Mouse (Mus musculus): ENCODE results near the gene Fam208b. TPM values are rescaled to one million over a fixed set of nuclear protein-coding genes. Genes with fewer than 3 reads are reported as not detected.

The Fam208b gene
- polyA plus RNA-seq, 1 experiment, result 3.7 TPM

DNA sequence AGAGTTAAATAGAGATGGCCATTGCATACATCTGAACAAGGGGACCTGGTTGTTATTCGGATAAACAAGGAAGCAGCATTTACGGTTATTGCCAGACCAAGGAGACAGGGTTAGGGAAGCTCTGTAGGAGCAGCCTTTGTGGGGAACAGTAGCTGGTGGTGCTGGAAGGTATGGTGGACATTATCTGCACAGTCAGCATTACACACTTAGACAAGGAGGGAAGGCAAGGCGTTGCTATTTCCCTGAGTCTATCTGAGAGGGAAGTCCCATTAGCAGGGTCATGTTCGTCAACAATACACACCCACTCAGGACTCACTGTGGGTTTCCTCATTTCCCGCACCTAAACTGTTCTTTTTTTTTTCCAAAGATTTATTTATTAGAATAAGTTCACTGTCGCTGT, 63.1 kb downstream of the Fam208b start:
- Histone ChIP-seq H3K4me3 (ENCODE audit: insufficient read depth, poor library complexity, severe bottlenecking) (no peak overlapping the region), H3K36me3 (ENCODE audit: control insufficient read depth, insufficient read depth) (peaks cover 65% of the 10 kb centered on the region), H3K79me2 (ENCODE audit: control insufficient read depth, insufficient read depth) (peaks cover 97% of the 10 kb centered on the region), H3K27me3 (ENCODE audit: control insufficient read depth, insufficient read depth, insufficient read length) (no peaks in the 10 kb centered on the region), H3K79me3 (ENCODE audit: low read depth) (peaks cover 74% of the 10 kb centered on the region), H3ac (ENCODE audit: control insufficient read depth, insufficient read length, low read depth) (no peak overlapping the region)
- TF ChIP-seq CTCF (IDR thresholded peaks at IDR 0.05; ENCODE audit: control insufficient read depth, insufficient read depth, insufficient read length) (no peak), MYOD1 (IDR thresholded peaks at IDR 0.05; ENCODE audit: control insufficient read depth, insufficient read length, low read depth) (no peak), CEBPB (IDR thresholded peaks at IDR 0.05; ENCODE audit: low read depth) (no peak), FOSL1 (IDR thresholded peaks at IDR 0.05; ENCODE audit: insufficient read depth, low read length, poor library complexity, severe bottlenecking) (no peak), MYOG (IDR thresholded peaks at IDR 0.05; ENCODE audit: control insufficient read depth, extremely low read depth, insufficient read length) (no peak), MAX (IDR thresholded peaks at IDR 0.05) (no peak), USF1 (IDR thresholded peaks at IDR 0.05; ENCODE audit: low read depth) (no peak)

- Histone ChIP-seq H3K79me2 (ENCODE audit: control insufficient read depth, insufficient read depth) (peaks cover 97% of the 10 kb centered on the region), H3K27me3 (ENCODE audit: control insufficient read depth, insufficient read depth, insufficient read length) (no peaks in the 10 kb centered on the region), H3K4me3 (ENCODE audit: insufficient read depth, poor library complexity, severe bottlenecking) (no peak overlapping the region), H3K36me3 (ENCODE audit: control insufficient read depth, insufficient read depth) (peaks cover 65% of the 10 kb centered on the region), H3K79me3 (ENCODE audit: low read depth) (peaks cover 78% of the 10 kb centered on the region), H3ac (ENCODE audit: control insufficient read depth, insufficient read length, low read depth) (no peak overlapping the region)
- TF ChIP-seq MYOD1 (IDR thresholded peaks at IDR 0.05; ENCODE audit: control insufficient read depth, insufficient read length, low read depth) (no peak), MAX (IDR thresholded peaks at IDR 0.05) (no peak), MYOG (IDR thresholded peaks at IDR 0.05; ENCODE audit: control insufficient read depth, extremely low read depth, insufficient read length) (no peak), USF1 (IDR thresholded peaks at IDR 0.05; ENCODE audit: low read depth) (no peak), CEBPB (IDR thresholded peaks at IDR 0.05; ENCODE audit: low read depth) (no peak), CTCF (IDR thresholded peaks at IDR 0.05; ENCODE audit: control insufficient read depth, insufficient read depth, insufficient read length) (no peak), FOSL1 (IDR thresholded peaks at IDR 0.05; ENCODE audit: insufficient read depth, low read length, poor library complexity, severe bottlenecking) (no peak)
Measured at GRCm38 (mm10) chr13:3547410-3547809, 63.5 kb downstream of the Fam208b start.

DNA sequence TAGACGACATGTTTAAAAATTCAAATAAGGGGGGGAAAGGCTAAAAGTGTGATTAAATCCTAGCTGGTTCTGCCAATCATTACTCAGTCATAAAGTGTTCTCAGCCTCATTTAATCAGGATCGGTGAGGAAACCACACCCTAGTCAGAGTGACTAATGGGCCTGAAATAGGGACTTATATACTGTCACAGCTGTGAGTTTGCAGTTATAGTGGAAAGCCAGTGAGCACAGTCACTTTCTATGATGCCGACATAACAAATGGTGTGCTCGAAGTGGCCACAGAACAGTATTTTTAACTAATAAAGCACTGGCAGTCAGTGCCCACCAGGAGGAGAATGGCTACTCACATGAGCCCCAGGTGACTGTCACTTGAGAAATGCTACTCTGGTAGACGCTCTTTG, 66.0 kb downstream of the Fam208b start:
- H3K79me2 ChIP-seq (ENCODE audit: control insufficient read depth, insufficient read depth), result peaks cover 100% of the 10 kb centered on the region
- peaks cover 45% of the 10 kb centered on the region for H3K36me3 ChIP-seq (ENCODE audit: control insufficient read depth, insufficient read depth)
- TF ChIP-seq MAX (IDR thresholded peaks at IDR 0.05) (no peak), CEBPB (IDR thresholded peaks at IDR 0.05; ENCODE audit: low read depth) (no peak), FOSL1 (IDR thresholded peaks at IDR 0.05; ENCODE audit: insufficient read depth, low read length, poor library complexity, severe bottlenecking) (no peak), MYOG (IDR thresholded peaks at IDR 0.05; ENCODE audit: control insufficient read depth, extremely low read depth, insufficient read length) (no peak), MYOD1 (IDR thresholded peaks at IDR 0.05; ENCODE audit: control insufficient read depth, insufficient read length, low read depth) (no peak), USF1 (IDR thresholded peaks at IDR 0.05; ENCODE audit: low read depth) (no peak), CTCF (IDR thresholded peaks at IDR 0.05; ENCODE audit: control insufficient read depth, insufficient read depth, insufficient read length) (no peak)
- H3ac ChIP-seq (ENCODE audit: control insufficient read depth, insufficient read length, low read depth), result no peak overlapping the region
- no peak overlapping the region for H3K4me3 ChIP-seq (ENCODE audit: insufficient read depth, poor library complexity, severe bottlenecking)
- H3K79me3 ChIP-seq (ENCODE audit: low read depth), result peaks cover 94% of the 10 kb centered on the region
- no peaks in the 10 kb centered on the region for H3K27me3 ChIP-seq (ENCODE audit: control insufficient read depth, insufficient read depth, insufficient read length)

- H3ac ChIP-seq (ENCODE audit: control insufficient read depth, insufficient read length, low read depth), result no peak overlapping the region
- peaks cover 99% of the 10 kb centered on the region for H3K79me3 ChIP-seq (ENCODE audit: low read depth)
- H3K4me3 ChIP-seq (ENCODE audit: insufficient read depth, poor library complexity, severe bottlenecking), result no peak overlapping the region
- peaks cover 42% of the 10 kb centered on the region for H3K36me3 ChIP-seq (ENCODE audit: control insufficient read depth, insufficient read depth)
- H3K79me2 ChIP-seq (ENCODE audit: control insufficient read depth, insufficient read depth), result peaks cover 100% of the 10 kb centered on the region
- TF ChIP-seq CEBPB (IDR thresholded peaks at IDR 0.05; ENCODE audit: low read depth) (no peak), CTCF (IDR thresholded peaks at IDR 0.05; ENCODE audit: control insufficient read depth, insufficient read depth, insufficient read length) (no peak), USF1 (IDR thresholded peaks at IDR 0.05; ENCODE audit: low read depth) (no peak), MYOG (IDR thresholded peaks at IDR 0.05; ENCODE audit: control insufficient read depth, extremely low read depth, insufficient read length) (no peak), MYOD1 (IDR thresholded peaks at IDR 0.05; ENCODE audit: control insufficient read depth, insufficient read length, low read depth) (no peak), FOSL1 (IDR thresholded peaks at IDR 0.05; ENCODE audit: insufficient read depth, low read length, poor library complexity, severe bottlenecking) (no peak), MAX (IDR thresholded peaks at IDR 0.05) (no peak)
- H3K27me3 ChIP-seq (ENCODE audit: control insufficient read depth, insufficient read depth, insufficient read length), result no peaks in the 10 kb centered on the region
Measured at GRCm38 (mm10) chr13:3544077-3544874, 66.6 kb downstream of the Fam208b start.

- Histone ChIP-seq H3K79me2 (ENCODE audit: control insufficient read depth, insufficient read depth) (peaks cover 83% of the 10 kb centered on the region), H3K4me3 (ENCODE audit: insufficient read depth, poor library complexity, severe bottlenecking) (no peak overlapping the region)
Measured at GRCm38 (mm10) chr13:3541159-3541782, 69.6 kb downstream of the Fam208b start.

More at GRCm38 (mm10) chr13:3541159-3541782, 69.6 kb downstream of the Fam208b start:
- Histone ChIP-seq H3K27me3 (ENCODE audit: control insufficient read depth, insufficient read depth, insufficient read length) (no peaks in the 10 kb centered on the region), H3K36me3 (ENCODE audit: control insufficient read depth, insufficient read depth) (peaks cover 22% of the 10 kb centered on the region), H3ac (ENCODE audit: control insufficient read depth, insufficient read length, low read depth) (no peak overlapping the region), H3K79me3 (ENCODE audit: low read depth) (peaks cover 82% of the 10 kb centered on the region)
- TF ChIP-seq CTCF (IDR thresholded peaks at IDR 0.05; ENCODE audit: control insufficient read depth, insufficient read depth, insufficient read length), result no peak
- TF ChIP-seq USF1 (IDR thresholded peaks at IDR 0.05; ENCODE audit: low read depth), result no peak
- TF ChIP-seq MYOG (IDR thresholded peaks at IDR 0.05; ENCODE audit: control insufficient read depth, extremely low read depth, insufficient read length), result no peak
- no peak for TF ChIP-seq CEBPB (IDR thresholded peaks at IDR 0.05; ENCODE audit: low read depth)
- TF ChIP-seq MYOD1 (IDR thresholded peaks at IDR 0.05; ENCODE audit: control insufficient read depth, insufficient read length, low read depth), result no peak
- no peak for TF ChIP-seq MAX (IDR thresholded peaks at IDR 0.05)
- no peak for TF ChIP-seq FOSL1 (IDR thresholded peaks at IDR 0.05; ENCODE audit: insufficient read depth, low read length, poor library complexity, severe bottlenecking)

Measured in C2C12 (cell line).